Mouse (Mus musculus) stomach, embryonic 14.5 days (tissue): ENCODE results near the gene Gng3. TPM values are rescaled to one million over a fixed set of nuclear protein-coding genes. Genes with fewer than 3 reads are reported as not detected.

ENCODE experiments used
- ATAC-seq: fragments of 200-750 bp; cut with Nextera tagmentation; 2 replicates; pipeline ENCODE4 v1.8.0; 2017; ENCODE audit warnings: low read depth, moderate TSS enrichment; ENCODE audit not compliant: insufficient number of reproducible peaks, insufficient read depth, low FRiP score
- H3K27ac ChIP-seq: fragments of 300-500 bp; sonication (generic); 2 replicates; pipeline ENCODE4 v1.5.1; 2014; ENCODE audit warnings: mild to moderate bottlenecking, low read length, moderate library complexity, mixed read lengths
- H3K27me3 ChIP-seq: fragments of 300-500 bp; sonication (generic); 2 replicates; pipeline ENCODE4 v1.6.1; 2014; ENCODE audit warnings: low read length, control low read depth, mixed read lengths; ENCODE audit not compliant: control insufficient read depth, insufficient read depth
- H3K36me3 ChIP-seq: fragments of 300-500 bp; sonication (generic); 2 replicates; pipeline ENCODE4 v1.6.1; 2014; ENCODE audit warnings: mild to moderate bottlenecking, control low read depth, low read length, moderate library complexity, mixed read lengths; ENCODE audit not compliant: control insufficient read depth, insufficient read depth
- H3K4me1 ChIP-seq: fragments of 300-500 bp; sonication (generic); 2 replicates; pipeline ENCODE4 v1.6.1; 2014; ENCODE audit warnings: low read length, control low read depth, mixed read lengths; ENCODE audit not compliant: control insufficient read depth, insufficient read depth
- H3K4me2 ChIP-seq: fragments of 300-500 bp; sonication (generic); replicated peaks from 2 replicates; pipeline ENCODE4 v1.6.1; 2014; ENCODE audit warnings: low read depth, low read length, control low read depth
- H3K4me3 ChIP-seq: fragments of 300-500 bp; sonication (generic); 2 replicates; pipeline ENCODE4 v1.5.1; 2014; ENCODE audit warnings: low read depth, low read length, control low read depth
- H3K9ac ChIP-seq: fragments of 300-500 bp; sonication (generic); replicated peaks from 2 replicates; pipeline ENCODE4 v1.6.1; 2014; ENCODE audit warnings: low read depth, mild to moderate bottlenecking, control low read depth, low read length, moderate library complexity, mixed read lengths
- H3K9me3 ChIP-seq: fragments of 300-500 bp; sonication (generic); 2 replicates; pipeline ENCODE4 v1.6.1; 2016; ENCODE audit warnings: low read depth, low read length, control low read depth; ENCODE audit not compliant: control insufficient read depth
- WGBS: fragments of 180-500 bp; shearing (Covaris S2); extraction: QIAGEN DNeasy Blood & Tissue Kit; methylation state at CpG from one replicate; pipeline ENCODE4 v1.1.7; 2014; 5-methylcytosine and 5-hydroxymethylcytosine counted together
- polyA plus RNA-seq: library from polyadenylated mRNA; unstranded; fragments of >200 nt; fragmentation: Nextera tagmentation; extraction: Ambion mirVana; gene quantifications from 2 replicates; pipeline ENCODE4 v1.2.1, GENCODE M21; 2014

Gene Gng3
- polyA plus RNA-seq, 1 experiment from 2014 or later: 17.8 TPM

DNA sequence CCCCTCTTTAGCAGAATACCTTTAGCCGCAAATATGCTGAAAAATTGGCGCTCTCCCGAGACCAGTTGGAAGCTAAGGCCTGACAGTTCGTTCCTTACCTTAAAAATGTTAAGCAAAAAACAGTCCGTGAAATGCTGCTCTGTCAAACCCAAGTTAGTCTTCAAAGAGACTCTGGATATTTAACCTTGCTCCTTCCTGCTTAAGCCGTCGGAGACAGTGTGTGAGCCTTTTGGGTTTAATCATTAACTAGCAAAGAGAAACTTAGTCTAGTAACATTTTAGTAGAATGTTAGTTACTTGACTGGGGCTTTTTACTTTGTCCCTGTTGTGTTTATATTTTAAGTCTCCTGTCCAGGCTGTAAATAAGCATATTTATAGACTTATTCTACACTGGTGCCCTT lies 17.8 kb downstream of the Gng3 start:
- H3K9ac ChIP-seq: peak overlapping the region; percentile 97
- WGBS: under 1% methylated on average over 7 of the region's 7 CpGs
- peak overlapping the region; percentile 97 for H3K4me3 ChIP-seq
- H3K27me3 ChIP-seq: no peaks in the 10 kb centered on the region
- no peak for ATAC-seq
- peak overlapping the region; percentile 99; the same call in 1 of the 2 replicates for H3K27ac ChIP-seq
- peaks cover 37% of the 10 kb centered on the region for H3K36me3 ChIP-seq
- peaks cover 20% of the 10 kb centered on the region; the same call in 1 of the 2 replicates for H3K4me1 ChIP-seq
- peak overlapping the region; percentile 92 for H3K4me2 ChIP-seq
- H3K9me3 ChIP-seq: no peaks in the 10 kb centered on the region

DNA sequence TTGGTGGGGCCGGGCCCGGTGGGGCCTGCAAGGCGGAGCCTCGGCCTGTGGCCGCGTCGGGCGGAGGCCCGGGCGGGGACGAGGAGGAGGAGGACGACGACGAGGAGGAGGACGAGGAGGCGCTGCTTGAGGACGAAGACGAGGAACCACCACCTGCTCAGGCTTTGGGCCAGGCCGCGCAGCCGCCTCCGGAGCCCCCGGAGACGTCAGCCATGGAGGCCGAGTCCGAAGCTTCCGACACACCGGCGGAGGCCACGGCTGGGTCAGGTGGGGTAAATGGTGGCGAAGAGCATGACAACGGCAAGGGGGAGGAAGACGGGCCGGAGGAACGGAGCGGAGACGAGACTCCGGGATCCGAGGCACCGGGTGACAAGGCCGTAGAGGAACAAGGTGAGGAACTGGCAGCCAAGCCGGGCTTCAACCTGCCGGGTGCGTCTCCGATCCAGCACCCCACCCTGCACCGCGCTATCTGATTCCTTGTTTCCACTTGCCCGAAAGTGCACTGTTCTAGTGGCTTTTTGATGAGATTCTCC lies 18.5 kb downstream of the Gng3 start:
- 1% methylated on average over 47 of the region's 48 CpGs for WGBS
- Histone ChIP-seq H3K4me2 (peak overlapping the region; percentile 92), H3K27me3 (no peaks in the 10 kb centered on the region), H3K4me3 (peak overlapping the region; percentile 97), H3K27ac (peak overlapping the region; percentile 99), H3K36me3 (peaks cover 34% of the 10 kb centered on the region), H3K9me3 (no peaks in the 10 kb centered on the region), H3K9ac (peak overlapping the region; percentile 97), H3K4me1 (peaks cover 20% of the 10 kb centered on the region; the same call in 1 of the 2 replicates)
- peak; percentile 7; the same call in 1 of the 2 replicates for ATAC-seq

DNA sequence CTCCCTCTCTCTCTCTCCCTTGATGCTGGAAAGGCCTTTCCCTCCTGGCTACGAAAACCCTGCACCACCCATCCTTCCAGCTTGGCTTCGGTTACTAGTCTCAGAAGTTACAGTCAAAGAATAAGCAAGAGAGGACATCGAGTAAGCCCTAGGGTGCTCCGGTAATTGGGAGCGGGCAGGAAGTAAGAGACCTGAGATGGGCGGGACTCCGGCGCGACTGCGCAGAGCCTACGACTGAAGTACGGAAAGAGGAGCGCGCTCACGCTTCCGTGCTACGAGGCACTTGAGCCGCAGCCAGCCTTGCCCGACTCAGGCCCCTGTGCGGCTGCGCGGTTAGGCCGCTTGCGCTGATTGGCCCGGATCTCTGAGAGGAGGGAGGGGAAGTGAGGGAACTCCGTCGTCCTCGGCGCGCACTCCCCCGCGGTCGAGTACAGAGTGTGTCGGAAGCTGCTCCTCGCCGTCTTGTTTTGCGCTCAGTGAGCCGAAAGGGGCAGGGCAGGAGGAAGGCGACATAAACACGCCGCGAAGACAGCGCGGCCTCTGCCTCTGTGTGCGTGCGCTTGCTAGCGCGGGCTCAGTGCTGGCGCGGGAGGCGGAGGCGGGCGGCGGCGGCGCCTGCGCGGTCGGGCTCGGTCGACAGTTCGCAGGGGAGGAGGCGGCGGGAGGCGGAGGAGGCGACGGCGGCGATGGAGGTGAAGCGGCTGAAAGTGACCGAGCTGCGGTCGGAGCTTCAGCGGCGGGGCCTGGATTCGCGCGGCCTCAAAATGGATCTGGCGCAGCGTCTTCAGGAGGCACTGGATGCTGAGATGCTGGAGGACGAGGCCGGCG lies 19.2 kb downstream of the Gng3 start, which contains the start of gene Hnrnpul2:
Gene Hnrnpul2, plus strand, starts transcription at position 415 of the 828 bp plus-strand sequence.
- peaks cover 32% of the 10 kb centered on the region for H3K36me3 ChIP-seq
- ATAC-seq: peak; percentile 95
- under 1% methylated on average over 83 of the region's 83 CpGs for WGBS
- H3K27ac ChIP-seq: peak within 1 kb of the TSS; percentile 99
- H3K4me3 ChIP-seq: peak within 1 kb of the TSS; percentile 97
- H3K4me2 ChIP-seq: peak within 1 kb of the TSS; percentile 92
- H3K9me3 ChIP-seq: no peaks in the 10 kb centered on the region
- H3K9ac ChIP-seq: peak within 1 kb of the TSS; percentile 97
- H3K4me1 ChIP-seq: peaks cover 20% of the 10 kb centered on the region; the same call in 1 of the 2 replicates
- H3K27me3 ChIP-seq: no peaks in the 10 kb centered on the region

DNA sequence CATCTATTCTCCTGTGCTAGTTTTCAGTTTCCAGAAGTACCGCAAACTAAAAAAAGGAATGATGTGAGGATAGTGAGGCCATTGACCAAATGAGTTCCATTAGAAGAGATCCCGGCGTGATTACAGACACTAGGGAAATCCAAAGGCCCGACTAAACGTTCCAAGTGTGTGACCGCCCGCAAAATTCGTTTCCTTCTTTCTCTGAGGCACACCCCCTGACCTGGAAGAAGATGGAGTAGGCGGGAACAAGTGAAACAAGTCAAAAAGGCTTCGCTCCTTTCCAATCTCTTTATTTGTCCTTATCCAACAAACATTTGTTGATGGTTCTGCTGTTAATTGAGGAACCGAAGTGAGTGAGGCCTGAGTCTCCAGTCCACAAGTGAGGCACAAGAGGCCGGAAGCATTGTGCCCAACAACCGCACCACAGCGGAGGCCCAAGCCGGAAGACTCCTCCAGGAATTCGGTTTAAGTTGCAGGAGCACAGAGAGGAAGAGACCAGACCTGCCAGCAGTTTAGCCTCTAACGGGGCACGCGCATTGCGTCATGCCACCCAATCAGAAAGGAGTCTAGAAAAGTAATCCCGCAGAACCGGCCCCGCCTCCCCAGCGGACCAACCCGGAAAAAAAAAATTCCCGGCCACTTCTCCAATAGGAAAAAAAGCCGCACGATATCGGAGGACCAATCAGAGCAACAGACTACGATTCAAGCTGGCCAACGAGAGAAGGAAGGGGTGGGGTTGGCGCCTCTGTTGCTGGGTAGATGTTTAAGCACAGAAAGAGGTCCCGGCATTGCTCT lies 20.0 kb downstream of the Gng3 start, which contains the start of gene Ttc9c:
Gene Ttc9c, minus strand, starts transcription at position 533 of the 795 bp plus-strand sequence.
- H3K4me2 ChIP-seq: peak within 1 kb of the TSS; percentile 92
- H3K36me3 ChIP-seq: peaks cover 29% of the 10 kb centered on the region
- H3K4me1 ChIP-seq: peaks cover 20% of the 10 kb centered on the region; the same call in 1 of the 2 replicates
- peak; percentile 88 for ATAC-seq
- peak within 1 kb of the TSS; percentile 99 for H3K27ac ChIP-seq
- H3K4me3 ChIP-seq: peak within 1 kb of the TSS; percentile 97
- no peaks in the 10 kb centered on the region for H3K27me3 ChIP-seq
- under 1% methylated on average over 33 of the region's 33 CpGs for WGBS
- no peaks in the 10 kb centered on the region for H3K9me3 ChIP-seq
- peak within 1 kb of the TSS; percentile 97 for H3K9ac ChIP-seq

DNA sequence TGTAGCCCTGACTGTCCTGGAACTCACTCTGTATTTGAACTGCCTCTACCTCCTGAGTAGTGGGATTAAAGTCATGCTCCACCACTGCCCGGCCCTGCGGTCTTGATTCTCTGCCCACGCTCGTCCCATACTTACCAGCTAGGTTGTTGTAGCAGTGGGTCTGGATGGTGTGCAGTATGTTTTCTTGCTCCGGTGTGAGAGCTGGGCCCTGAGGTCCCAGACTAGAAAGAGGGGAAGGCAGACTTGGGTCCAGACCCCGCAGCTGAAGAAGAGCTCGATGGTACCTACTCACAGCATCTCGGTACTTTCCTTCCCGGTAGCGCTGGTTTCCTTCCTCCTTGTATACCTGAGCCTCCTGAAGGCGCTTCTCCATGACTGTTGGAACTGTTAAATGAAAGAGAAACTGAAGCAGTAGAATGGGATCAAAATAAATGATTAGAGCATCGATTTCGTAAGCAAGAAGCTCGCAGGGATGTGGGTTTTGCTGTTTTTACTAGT lies 20.6 kb downstream of the Gng3 start:
- H3K4me3 ChIP-seq: peak overlapping the region; percentile 97
- H3K4me2 ChIP-seq: peak overlapping the region; percentile 85
- peaks cover 28% of the 10 kb centered on the region for H3K36me3 ChIP-seq
- no peak for ATAC-seq
- WGBS: 20% methylated on average over 14 of the region's 14 CpGs
- H3K9ac ChIP-seq: peak overlapping the region; percentile 64
- peak overlapping the region; percentile 99 for H3K27ac ChIP-seq
- H3K27me3 ChIP-seq: no peaks in the 10 kb centered on the region
- no peaks in the 10 kb centered on the region for H3K9me3 ChIP-seq
- H3K4me1 ChIP-seq: peaks cover 20% of the 10 kb centered on the region; the same call in 1 of the 2 replicates

- Histone ChIP-seq H3K4me1 (peaks cover 16% of the 10 kb centered on the region; the same call in 1 of the 2 replicates), H3K4me3 (no peak overlapping the region), H3K9ac (0 out of 2 replicates have a peak overlapping the region, but pooled peaks have one; percentile 10), H3K27me3 (no peaks in the 10 kb centered on the region), H3K27ac (no peak overlapping the region), H3K4me2 (peak overlapping the region; percentile 85), H3K9me3 (no peaks in the 10 kb centered on the region), H3K36me3 (peaks cover 24% of the 10 kb centered on the region)
- 73% methylated on average over 3 of the region's 3 CpGs for WGBS
- ATAC-seq: no peak
These were observed 22.0 kb downstream of the Gng3 start for GRCm38 (mm10) chr19:8817001-8817400.

GRCm38 (mm10) chr19:8815812-8816211 lies 23.2 kb downstream of the Gng3 start:
- no peak overlapping the region for H3K9ac ChIP-seq
- H3K4me2 ChIP-seq: no peak overlapping the region
- 72% methylated on average over 11 of the region's 11 CpGs for WGBS
- no peaks in the 10 kb centered on the region for H3K27me3 ChIP-seq
- H3K4me1 ChIP-seq: peaks cover 14% of the 10 kb centered on the region; the same call in 1 of the 2 replicates
- H3K36me3 ChIP-seq: peaks cover 30% of the 10 kb centered on the region
- no peak overlapping the region for H3K4me3 ChIP-seq
- no peak overlapping the region for H3K27ac ChIP-seq
- H3K9me3 ChIP-seq: no peaks in the 10 kb centered on the region
- ATAC-seq: no peak

DNA sequence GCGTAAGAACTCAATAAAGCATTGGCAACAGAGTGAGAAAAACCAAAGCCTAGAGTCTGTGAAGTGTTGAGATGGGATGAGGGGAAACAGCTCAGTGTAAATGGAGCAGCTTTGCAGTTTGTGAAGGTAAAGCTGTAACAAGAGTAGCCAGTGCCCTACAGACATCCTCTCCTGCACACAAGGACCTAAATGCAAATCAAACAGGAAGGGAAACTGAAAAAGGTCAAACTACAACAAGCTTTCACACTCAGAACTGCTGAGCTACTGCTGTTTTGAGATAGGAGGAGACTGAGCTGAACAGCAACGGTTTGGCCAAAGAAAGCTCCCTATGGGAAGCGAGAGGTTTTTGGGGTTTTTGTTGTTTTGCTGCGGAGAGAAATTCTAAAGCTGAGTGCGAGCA lies 32.2 kb downstream of the Gng3 start:
- H3K9me3 ChIP-seq: no peaks in the 10 kb centered on the region
- H3K27me3 ChIP-seq: no peaks in the 10 kb centered on the region
- H3K36me3 ChIP-seq: peaks cover 46% of the 10 kb centered on the region
- no peak overlapping the region for H3K9ac ChIP-seq
- no peak for ATAC-seq
- peaks cover 1% of the 10 kb centered on the region; the same call in 1 of the 2 replicates for H3K4me1 ChIP-seq
- H3K4me3 ChIP-seq: no peak overlapping the region
- H3K4me2 ChIP-seq: no peak overlapping the region
- H3K27ac ChIP-seq: no peak overlapping the region
- WGBS: 93% methylated on average over 5 of the region's 5 CpGs
